Mouse (Mus musculus) CH12.LX (cell line): ENCODE measurements around the gene Hdac5. TPM values are rescaled to one million over a fixed set of nuclear protein-coding genes. Genes with fewer than 3 reads are reported as not detected.

Source experiments
- DNase-seq: peaks from one replicate; pipeline ENCODE4 v3.0.0-alpha.2; 2013; ENCODE audit errors: extremely low read depth
- H3K27ac ChIP-seq: 2 replicates; pipeline ENCODE4 v1.5.1; 2012; ENCODE audit warnings: low read depth, mild to moderate bottlenecking, control low read depth, moderate library complexity; ENCODE audit not compliant: insufficient read depth
- H3K27me3 ChIP-seq: replicated peaks from 2 replicates; pipeline ENCODE3; 2012; ENCODE audit warnings: inconsistent platforms
- H3K36me3 ChIP-seq, 2 experiments: replicated peaks in 1 of 2; 2 replicates each; pipeline versions ENCODE3 to v1.6.1; 2012; ENCODE audit warnings: inconsistent platforms in 1 of 2, low read length in 1 of 2, mild to moderate bottlenecking in 1 of 2, mixed read lengths in 1 of 2, moderate library complexity in 1 of 2; ENCODE audit not compliant: control insufficient read depth in 1 of 2, insufficient read depth in 1 of 2
- H3K4me1 ChIP-seq, 2 experiments: 2 replicates each; pipeline ENCODE4 v1.6.1; 2012; ENCODE audit warnings: inconsistent platforms in 1 of 2, moderate library complexity in 1 of 2; ENCODE audit not compliant: insufficient read depth in 2 of 2, control insufficient read depth in 1 of 2
- H3K4me2 ChIP-seq: 2 replicates; pipeline ENCODE4 v1.6.1; 2012; ENCODE audit warnings: low read depth, mild to moderate bottlenecking, control low read depth; ENCODE audit not compliant: poor library complexity, insufficient read depth, severe bottlenecking
- H3K4me3 ChIP-seq, 3 experiments: fragments of 150-350 bp in 1 of 3; sonication (generic) in 1 of 3; replicated peaks in 1 of 3; 2 replicates each; pipeline versions ENCODE3 to v1.5.1; 2011 to 2012; ENCODE audit warnings: low read depth in 2 of 3, low read length in 2 of 3, mild to moderate bottlenecking in 2 of 3, moderate library complexity in 2 of 3, control low read depth in 1 of 3, improper control_type of control experiment in 1 of 3, inconsistent platforms in 1 of 3, mixed read lengths in 1 of 3; ENCODE audit not compliant: poor library complexity in 1 of 3
- H3K79me2 ChIP-seq: replicated peaks from 2 replicates; pipeline ENCODE4 v1.6.1; 2012; ENCODE audit warnings: mild to moderate bottlenecking, moderate library complexity; ENCODE audit not compliant: control insufficient read depth, poor library complexity, insufficient read depth, severe bottlenecking; ENCODE audit errors: extremely low read depth
- H3K9ac ChIP-seq: 2 replicates; pipeline ENCODE4 v1.6.1; 2012; ENCODE audit warnings: low read depth, mild to moderate bottlenecking, control low read depth, moderate library complexity; ENCODE audit not compliant: insufficient read depth
- H3K9me3 ChIP-seq: replicated peaks from 2 replicates; pipeline ENCODE3; 2012; ENCODE audit warnings: low read length, inconsistent platforms, mixed read lengths
- CHD1 ChIP-seq: IDR thresholded peaks from 2 replicates; pipeline ENCODE4 v1.6.1; 2012; ENCODE audit warnings: low read depth, low read length, improper control_type of control experiment, inconsistent platforms
- CHD2 ChIP-seq: IDR thresholded peaks from 2 replicates; pipeline ENCODE4 v1.6.1; 2011; ENCODE audit warnings: low read length, improper control_type of control experiment
- EP300 ChIP-seq: IDR thresholded peaks from 2 replicates; pipeline ENCODE4 v1.6.1; 2011; ENCODE audit warnings: low read length, improper control_type of control experiment
- ETS1 ChIP-seq: conservative IDR thresholded peaks from 2 replicates; pipeline ENCODE4 v1.6.1; 2012; ENCODE audit warnings: low read depth, mild to moderate bottlenecking, inconsistent platforms, low read length, improper control_type of control experiment, moderate library complexity
- JUN ChIP-seq: IDR thresholded peaks from 2 replicates; pipeline ENCODE4 v1.6.1; 2011; ENCODE audit warnings: low read depth, mild to moderate bottlenecking, low read length, improper control_type of control experiment, moderate library complexity; ENCODE audit not compliant: insufficient read depth
- MAFK ChIP-seq: IDR thresholded peaks from 2 replicates; pipeline ENCODE4 v1.6.1; 2011; ENCODE audit warnings: low read length, improper control_type of control experiment; ENCODE audit not compliant: insufficient replicate concordance
- MAX ChIP-seq: IDR thresholded peaks from 2 replicates; pipeline ENCODE4 v1.6.1; 2011; ENCODE audit warnings: low read length, improper control_type of control experiment
- MEF2A ChIP-seq: IDR thresholded peaks from 2 replicates; pipeline ENCODE4 v1.6.1; 2014; ENCODE audit warnings: low read depth, mild to moderate bottlenecking, inconsistent platforms, low read length, improper control_type of control experiment, borderline replicate concordance
- MXI1 ChIP-seq: IDR thresholded peaks from 2 replicates; pipeline ENCODE4 v1.6.1; 2011; ENCODE audit warnings: mild to moderate bottlenecking, low read depth, low read length, improper control_type of control experiment
- MYC ChIP-seq: IDR thresholded peaks from 2 replicates; pipeline ENCODE4 v1.6.1; 2011; ENCODE audit warnings: low read depth, mild to moderate bottlenecking, improper control_type of control experiment, low read length
- NELFE ChIP-seq: IDR thresholded peaks from 2 replicates; pipeline ENCODE4 v1.6.1; 2011; ENCODE audit warnings: low read depth, low read length, improper control_type of control experiment
- NRF1 ChIP-seq: IDR thresholded peaks from 2 replicates; pipeline ENCODE4 v1.6.1; 2014; ENCODE audit warnings: low read depth, mild to moderate bottlenecking, inconsistent platforms, low read length, improper control_type of control experiment, moderate library complexity
- POLR2AphosphoS2 ChIP-seq: IDR thresholded peaks from 2 replicates; pipeline ENCODE4 v1.6.1; 2011; ENCODE audit warnings: low read depth, low read length, improper control_type of control experiment
- SMC3 ChIP-seq: IDR thresholded peaks from 2 replicates; pipeline ENCODE4 v1.6.1; 2011; ENCODE audit warnings: low read depth, low read length, improper control_type of control experiment
- TBP ChIP-seq: conservative IDR thresholded peaks from 2 replicates; pipeline ENCODE4 v1.6.1; 2011; ENCODE audit warnings: low read depth, low read length, improper control_type of control experiment
- UBTF ChIP-seq: IDR thresholded peaks from 2 replicates; pipeline ENCODE4 v1.6.1; 2012; ENCODE audit warnings: low read depth, mild to moderate bottlenecking, inconsistent platforms, low read length, improper control_type of control experiment, moderate library complexity
- USF1 ChIP-seq: IDR thresholded peaks from 2 replicates; pipeline ENCODE4 v1.6.1; 2014; ENCODE audit warnings: low read depth, mild to moderate bottlenecking, inconsistent platforms, low read length, improper control_type of control experiment
- USF2 ChIP-seq: conservative IDR thresholded peaks from 2 replicates; pipeline ENCODE4 v1.6.1; 2011; ENCODE audit warnings: low read depth, low read length, improper control_type of control experiment
- ZC3H11A ChIP-seq: IDR thresholded peaks from 2 replicates; pipeline ENCODE4 v1.6.1; 2012; ENCODE audit warnings: low read depth, mild to moderate bottlenecking, inconsistent platforms, low read length, improper control_type of control experiment
- ZKSCAN1 ChIP-seq: IDR thresholded peaks from 2 replicates; pipeline ENCODE4 v1.6.1; 2012; ENCODE audit warnings: low read depth, inconsistent platforms, low read length, improper control_type of control experiment, borderline replicate concordance
- ZMIZ1 ChIP-seq: IDR thresholded peaks from 2 replicates; pipeline ENCODE4 v1.6.1; 2012; ENCODE audit warnings: low read depth, mild to moderate bottlenecking, inconsistent platforms, low read length, improper control_type of control experiment
- ZNF384 ChIP-seq: IDR thresholded peaks from 2 replicates; pipeline ENCODE4 v1.6.1; 2012; ENCODE audit warnings: low read depth, low read length, improper control_type of control experiment, inconsistent platforms
- dilution Hi-C: fragments of 300-500 bp; cut with MboI; formaldehyde crosslinking; loops from 2 replicates; pipeline ENCODE4 v1.14.3; 2020; ENCODE audit warnings: low sequenced_read_pairs; ENCODE audit not compliant: extremely low pct_unique_long_range_greater_than_20kb, extremely low pct_ligation_motif_present
- in situ Hi-C: fragments of 300-500 bp; cut with MboI; formaldehyde crosslinking; loops from 3 replicates; pipeline ENCODE4 v1.14.3; 2019; ENCODE audit warnings: low sequenced_read_pairs, low pct_ligation_motif_present, low pct_unique_long_range_greater_than_20kb, mixed read lengths
- polyA plus RNA-seq: library from polyadenylated mRNA; unstranded; fragments of >175 nt; gene quantifications from 2 replicates; pipeline ENCODE4 v1.2.1, GENCODE M21; 2012; ENCODE audit warnings: low read depth; ENCODE audit not compliant: insufficient read length
- total RNA-seq, 2 experiments: library from RNA; depleted of rRNA; stranded (reverse); fragments of 300-350 nt in 1 of 2; fragments of >200 nt in 1 of 2; gene quantifications; 2 replicates each; pipeline ENCODE4 v1.2.3; 2012 to 2014

Gene Hdac5
- total and polyA plus RNA-seq, 3 experiments = 24.9 to 49.6 (median 46.4) TPM

GRCm38 (mm10) chr11:102228191-102228545, 1.8 kb downstream of the Hdac5 start:
- no peak overlapping the region for H3K4me3 ChIP-seq
- H3K27me3 ChIP-seq = peaks cover 30% of the 10 kb centered on the region
- H3K9me3 ChIP-seq = peaks cover 1% of the 10 kb centered on the region
- no peaks in the 10 kb centered on the region for H3K79me2 ChIP-seq
- no peak for TF ChIP-seq USF1
- TF ChIP-seq SMC3 = no peak
- TF ChIP-seq NELFE = no peak
- TF ChIP-seq MXI1 = no peak
- no peak for TF ChIP-seq ZKSCAN1
- no peak for TF ChIP-seq CHD2
- TF ChIP-seq NRF1 = no peak
- TF ChIP-seq MEF2A = no peak
- TF ChIP-seq EP300 = no peak
- TF ChIP-seq USF2 = no peak
- TF ChIP-seq CHD1 = no peak
- no peak for TF ChIP-seq ZMIZ1
- TF ChIP-seq JUN = no peak
- no peak for TF ChIP-seq ETS1
- TF ChIP-seq TBP = no peak
- TF ChIP-seq MAX = no peak
- TF ChIP-seq MYC = no peak
- no peak for TF ChIP-seq UBTF
- TF ChIP-seq MAFK = no peak
- TF ChIP-seq, all 38 proteins: peak for 0
- Histone ChIP-seq H3K4me1 (peaks cover 2 to 14% of the 10 kb centered on the region in 2 experiments; a peak in 3 of 4 replicates), H3K36me3 (peaks cover 0 to 8% of the 10 kb centered on the region in 2 experiments), H3K27ac (no peak overlapping the region), H3K9ac (no peak overlapping the region), H3K4me2 (no peak overlapping the region)
- in situ Hi-C loops = loop anchor here (5.0 kb wide), 2 partner anchors 36 to 49 kb away; no protein-coding TSS in a partner anchor
- no peak for DNase-seq
- dilution Hi-C loops = no loop called here

DNA sequence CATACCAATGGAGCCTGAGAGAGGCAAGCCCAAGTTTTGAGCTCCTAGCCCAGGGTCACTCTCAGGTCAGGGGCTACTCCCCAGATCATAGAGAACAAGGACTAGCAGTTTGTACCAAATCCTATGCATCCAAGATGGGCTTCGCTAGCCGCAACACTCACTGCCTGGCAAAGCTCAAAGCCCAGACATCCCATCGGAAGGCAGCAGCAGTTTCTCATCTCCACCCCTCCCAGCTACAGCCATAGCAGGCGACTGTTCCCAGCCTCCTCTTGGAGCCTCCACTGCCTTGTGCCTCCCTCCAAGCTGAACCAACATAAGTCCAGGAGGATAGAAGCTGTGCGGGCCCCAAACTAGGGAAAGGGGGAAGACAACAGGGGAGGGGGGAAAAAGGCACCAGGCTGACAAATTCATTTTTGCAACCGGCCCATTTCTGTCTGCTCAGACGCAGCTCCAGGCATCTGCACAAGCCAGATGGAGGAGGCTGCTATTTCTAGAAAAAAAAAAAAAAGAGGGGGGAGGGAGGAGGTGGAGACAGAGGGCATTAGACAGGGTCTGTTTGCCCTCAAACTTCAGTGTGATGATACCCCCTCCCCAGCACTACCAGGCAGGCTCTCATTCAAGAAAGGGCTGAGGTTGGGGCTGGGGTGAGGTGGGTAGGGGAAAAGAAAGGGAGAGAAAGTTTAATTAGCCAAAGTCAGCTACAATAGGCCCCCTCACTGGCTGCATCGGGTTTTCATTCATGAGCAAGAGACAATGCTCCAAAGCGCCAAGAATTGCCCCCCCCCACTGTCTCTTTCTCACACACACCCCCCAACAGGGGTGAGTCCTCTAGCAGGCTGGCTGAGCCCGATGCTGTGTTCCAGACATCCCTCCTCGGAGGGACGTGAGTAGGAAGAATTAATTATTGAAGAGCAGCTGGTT, 2.4 kb downstream of the Hdac5 start:
- H3K4me2 ChIP-seq = no peak overlapping the region
- no peak overlapping the region for H3K9ac ChIP-seq
- no peak for TF ChIP-seq ZC3H11A
- no peak for TF ChIP-seq POLR2AphosphoS2
- TF ChIP-seq ZNF384 = peak; percentile 39; the same call in 1 of the 2 replicates
- TF ChIP-seq, all 38 proteins: peak for 1
- Histone ChIP-seq H3K9me3 (peaks cover 1% of the 10 kb centered on the region), H3K4me1 (peaks cover 2 to 21% of the 10 kb centered on the region in 2 experiments; a peak in 3 of 4 replicates), H3K27ac (no peak overlapping the region), H3K27me3 (peaks cover 24% of the 10 kb centered on the region), H3K36me3 (peaks cover 0 to 8% of the 10 kb centered on the region in 2 experiments), H3K79me2 (no peaks in the 10 kb centered on the region), H3K4me3 (no peak overlapping the region)
- in situ Hi-C loops (loop anchor here (5.0 kb wide), 2 partner anchors 35 to 50 kb away; no protein-coding TSS in a partner anchor), dilution Hi-C loops (no loop called here)
- no peak for DNase-seq
